Mouse (Mus musculus): Measurements from ENCODE around the gene Obox2.
"Not testable (repeated sequence)": the region's sequence is repeated elsewhere in the genome, so short reads cannot be mapped to it uniquely, and the experiment has no call there.

Obox2 gene

GRCm38 (mm10) chr7:15388421-15388998 is at the start of gene Obox2, which contains the start of gene Obox1:
TSS of gene Obox2 (plus strand) at chr7:15388721.
TSS of gene Obox1 (plus strand) at chr7:15388948.
- not testable (repeated sequence) for DNase-seq (ENCODE audit: low read depth in 1 of 2, low spot score in 2 of 2)

- not testable (repeated sequence) for DNase-seq (ENCODE audit: low read depth in 1 of 2, low spot score in 2 of 2)
Observed at GRCm38 (mm10) chr7:15399147-15399874, 10.8 kb downstream of the Obox2 start.

- not testable (repeated sequence) for DNase-seq (ENCODE audit: low read depth in 1 of 2, low spot score in 2 of 2)
Observed at GRCm38 (mm10) chr7:15406816-15407215, 18.3 kb downstream of the Obox2 start.

- not testable (repeated sequence) for DNase-seq (ENCODE audit: low read depth in 1 of 2, low spot score in 2 of 2)
Observed at GRCm38 (mm10) chr7:15418046-15418445, 29.5 kb downstream of the Obox2 start.

- not testable (repeated sequence) for DNase-seq (ENCODE audit: low read depth in 1 of 2, low spot score in 2 of 2)
Observed at GRCm38 (mm10) chr7:15425537-15425936, 37.0 kb downstream of the Obox2 start.
